Mouse (Mus musculus) neural tube, embryonic 15.5 days (tissue): Measurements from ENCODE around the gene Nup98. TPM values are rescaled to one million over a fixed set of nuclear protein-coding genes. Genes with fewer than 3 reads are reported as not detected.

Experiments
- ATAC-seq: fragments of 200-750 bp; cut with Nextera tagmentation; 2 replicates; pipeline ENCODE4 v1.8.0; 2017; ENCODE audit warnings: mild to moderate bottlenecking, moderate TSS enrichment, moderate library complexity; ENCODE audit not compliant: low FRiP score
- H3K27ac ChIP-seq: fragments of 300-500 bp; sonication (generic); replicated peaks from 2 replicates; pipeline ENCODE4 v1.5.1; 2015; ENCODE audit warnings: mild to moderate bottlenecking, inconsistent platforms
- H3K27me3 ChIP-seq: fragments of 300-500 bp; sonication (generic); replicated peaks from 2 replicates; pipeline ENCODE4 v1.6.1; 2015; ENCODE audit warnings: inconsistent platforms
- H3K36me3 ChIP-seq: fragments of 300-500 bp; sonication (generic); 2 replicates; pipeline ENCODE4 v1.6.1; 2015; ENCODE audit warnings: inconsistent platforms
- H3K4me1 ChIP-seq: fragments of 300-500 bp; sonication (generic); 2 replicates; pipeline ENCODE4 v1.6.1; 2015; ENCODE audit warnings: inconsistent platforms
- H3K4me2 ChIP-seq: fragments of 300-500 bp; sonication (generic); 2 replicates; pipeline ENCODE4 v1.6.1; 2015; ENCODE audit warnings: inconsistent platforms, mild to moderate bottlenecking, moderate library complexity
- H3K4me3 ChIP-seq: fragments of 300-500 bp; sonication (generic); replicated peaks from 2 replicates; pipeline ENCODE4 v1.5.1; 2015; ENCODE audit warnings: mild to moderate bottlenecking, inconsistent platforms
- H3K9ac ChIP-seq: fragments of 300-500 bp; sonication (generic); replicated peaks from 2 replicates; pipeline ENCODE4 v1.6.1; 2015; ENCODE audit warnings: mild to moderate bottlenecking, inconsistent platforms
- H3K9me3 ChIP-seq: fragments of 300-500 bp; sonication (generic); replicated peaks from 2 replicates; pipeline ENCODE4 v1.6.1; 2016; ENCODE audit warnings: inconsistent platforms
- WGBS: fragments of 180-500 bp; shearing (Covaris S2); methylation state at CpG from one replicate; pipeline ENCODE4 v1.1.7; 2015; ENCODE audit warnings: mixed read lengths; 5-methylcytosine and 5-hydroxymethylcytosine counted together
- polyA plus RNA-seq: library from polyadenylated mRNA; unstranded; fragments of >200 nt; fragmentation: Nextera tagmentation; extraction: Ambion mirVana; gene quantifications from 2 replicates; pipeline ENCODE4 v1.2.1, GENCODE M21; 2015

Gene Nup98
- polyA plus RNA-seq, 1 experiment from 2014 or later: 18.1 TPM

- Histone ChIP-seq H3K27me3 (no peaks in the 10 kb centered on the region), H3K9me3 (no peaks in the 10 kb centered on the region), H3K4me1 (peaks cover 47% of the 10 kb centered on the region), H3K27ac (no peak overlapping the region), H3K4me3 (no peak overlapping the region), H3K9ac (no peak overlapping the region), H3K36me3 (no peaks in the 10 kb centered on the region), H3K4me2 (peak overlapping the region; percentile 96)
- WGBS: 61% methylated on average over 12 of the region's 12 CpGs
- ATAC-seq: no peak
Measured at GRCm38 (mm10) chr7:102246956-102247797, 37.2 kb upstream of the Nup98 start.

DNA sequence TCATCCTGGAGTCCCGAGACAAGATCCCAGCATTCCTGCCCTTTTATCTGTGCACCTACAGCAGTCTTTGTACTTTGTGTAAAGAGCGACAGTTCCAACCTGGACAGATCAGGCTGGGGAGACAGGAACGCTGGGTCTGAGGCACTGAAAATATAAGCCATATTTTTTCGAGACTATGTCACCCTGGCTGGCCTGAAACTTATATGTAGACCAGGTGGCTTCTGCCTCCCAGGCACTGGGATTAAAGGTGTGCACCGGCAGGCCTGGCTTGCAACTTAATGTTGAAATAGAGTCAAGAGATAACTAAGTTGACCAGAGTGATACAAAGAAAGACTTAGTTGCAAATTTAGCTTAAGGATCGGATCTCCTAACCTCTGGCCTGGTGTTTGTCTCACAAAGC, 36.3 kb upstream of the Nup98 start:
- Histone ChIP-seq H3K4me3 (no peak overlapping the region), H3K9ac (no peak overlapping the region), H3K36me3 (no peaks in the 10 kb centered on the region), H3K9me3 (no peaks in the 10 kb centered on the region), H3K27me3 (no peaks in the 10 kb centered on the region), H3K4me1 (peaks cover 44% of the 10 kb centered on the region), H3K4me2 (no peak overlapping the region), H3K27ac (0 out of 2 replicates have a peak overlapping the region, but pooled peaks have one; percentile 33)
- 73% methylated on average over 6 of the region's 6 CpGs for WGBS
- ATAC-seq: no peak

DNA sequence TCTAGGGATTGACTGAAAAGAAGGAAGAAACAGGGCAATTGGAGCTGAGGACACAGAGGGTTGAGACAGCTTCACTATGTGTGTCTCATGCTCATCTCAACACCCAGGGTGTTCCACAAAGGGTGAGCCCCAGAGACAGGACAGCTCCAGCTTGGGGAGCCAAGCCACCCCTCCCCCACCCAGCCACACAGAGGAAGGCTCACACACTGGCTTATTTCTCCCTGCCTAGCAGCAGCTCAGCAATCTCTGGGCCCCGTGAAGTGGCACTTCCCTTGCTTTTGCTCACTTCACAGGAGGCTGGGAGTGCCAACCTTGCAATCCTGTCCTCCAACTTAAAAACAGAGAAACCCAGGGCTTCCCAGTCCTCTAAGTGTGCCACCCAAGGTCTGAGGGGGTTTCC, 35.8 kb upstream of the Nup98 start:
- no peaks in the 10 kb centered on the region for H3K27me3 ChIP-seq
- no peaks in the 10 kb centered on the region for H3K9me3 ChIP-seq
- peaks cover 39% of the 10 kb centered on the region for H3K4me1 ChIP-seq
- no peak overlapping the region for H3K4me3 ChIP-seq
- H3K4me2 ChIP-seq: no peak overlapping the region
- 0 out of 2 replicates have a peak, but pooled peaks cover 2% of the 10 kb centered on the region for H3K36me3 ChIP-seq
- 0 out of 2 replicates have a peak overlapping the region, but pooled peaks have one; percentile 33 for H3K27ac ChIP-seq
- H3K9ac ChIP-seq: no peak overlapping the region
- 19% methylated on average over 1 of the region's 1 CpGs for whole genome bisulfite sequencing
- no peak for ATAC-seq

GRCm38 (mm10) chr7:102244782-102245535, 35.0 kb upstream of the Nup98 start:
- H3K27me3 ChIP-seq: no peaks in the 10 kb centered on the region
- 89% methylated on average over 3 of the region's 3 CpGs for WGBS
- peaks cover 8% of the 10 kb centered on the region for H3K36me3 ChIP-seq
- H3K4me2 ChIP-seq: no peak overlapping the region
- H3K9me3 ChIP-seq: no peaks in the 10 kb centered on the region
- H3K4me1 ChIP-seq: peaks cover 39% of the 10 kb centered on the region
- no peak overlapping the region; the same call in 1 of the 2 replicates for H3K27ac ChIP-seq
- no peak overlapping the region for H3K9ac ChIP-seq
- ATAC-seq: no peak
- no peak overlapping the region for H3K4me3 ChIP-seq

DNA sequence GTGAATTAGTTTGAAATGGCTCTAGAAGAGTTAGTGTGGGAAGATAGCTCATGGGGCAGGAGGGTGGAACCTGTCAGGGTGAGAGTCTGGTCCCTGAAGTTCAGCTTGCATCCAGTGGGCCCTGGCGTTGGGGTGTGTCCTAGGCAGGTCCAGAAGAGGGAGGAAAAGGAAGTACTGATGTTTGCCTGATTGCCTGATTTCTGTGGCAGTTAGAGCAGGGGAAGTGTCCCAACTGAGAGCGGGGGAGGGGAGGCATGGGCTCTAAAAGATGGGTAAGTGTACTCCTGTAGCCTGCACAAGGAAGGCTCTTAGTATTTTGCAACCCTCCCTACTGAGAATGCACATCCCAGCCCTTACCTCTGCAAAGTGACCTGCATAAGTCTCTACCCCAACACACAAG, 33.9 kb upstream of the Nup98 start:
- Histone ChIP-seq H3K4me1 (peaks cover 30% of the 10 kb centered on the region), H3K36me3 (peaks cover 17% of the 10 kb centered on the region), H3K9me3 (no peaks in the 10 kb centered on the region), H3K9ac (no peak overlapping the region), H3K27me3 (no peaks in the 10 kb centered on the region), H3K4me3 (no peak overlapping the region), H3K4me2 (no peak overlapping the region), H3K27ac (no peak overlapping the region)
- ATAC-seq: no peak
- WGBS: 82% methylated on average over 2 of the region's 2 CpGs

DNA sequence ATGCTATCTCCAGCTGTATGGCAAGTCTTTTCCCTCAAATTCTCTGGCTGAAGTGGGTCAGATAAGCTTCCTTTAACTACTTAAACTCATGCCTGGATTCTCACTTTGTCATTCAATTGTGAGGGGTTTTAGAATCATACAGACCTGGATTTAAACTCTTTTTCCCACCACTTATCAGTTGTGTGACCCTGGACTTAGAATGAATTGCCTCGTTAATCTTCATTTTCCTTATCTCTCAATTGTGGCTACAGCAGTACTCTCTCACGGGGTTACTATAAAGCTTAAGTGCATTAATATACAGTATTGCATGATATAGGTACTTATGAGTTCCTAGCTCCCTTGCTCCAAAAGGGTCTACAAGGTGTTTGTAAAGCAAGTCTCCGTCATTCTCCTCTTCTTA, 32.9 kb upstream of the Nup98 start:
- peaks cover 22% of the 10 kb centered on the region for H3K36me3 ChIP-seq
- no peak overlapping the region for H3K9ac ChIP-seq
- H3K4me3 ChIP-seq: no peak overlapping the region
- H3K4me1 ChIP-seq: peaks cover 21% of the 10 kb centered on the region
- no peak overlapping the region for H3K4me2 ChIP-seq
- WGBS: 91% methylated on average over 3 of the region's 3 CpGs
- H3K9me3 ChIP-seq: no peaks in the 10 kb centered on the region
- no peak for ATAC-seq
- no peak overlapping the region for H3K27ac ChIP-seq
- H3K27me3 ChIP-seq: no peaks in the 10 kb centered on the region

- H3K27ac ChIP-seq: no peak overlapping the region
- ATAC-seq: no peak
- no peaks in the 10 kb centered on the region for H3K9me3 ChIP-seq
- H3K9ac ChIP-seq: no peak overlapping the region
- WGBS: 92% methylated on average over 5 of the region's 5 CpGs
- H3K36me3 ChIP-seq: peaks cover 26% of the 10 kb centered on the region
- H3K4me3 ChIP-seq: no peak overlapping the region
- H3K4me2 ChIP-seq: no peak overlapping the region
- H3K4me1 ChIP-seq: peaks cover 15% of the 10 kb centered on the region
- H3K27me3 ChIP-seq: no peaks in the 10 kb centered on the region
Measured at GRCm38 (mm10) chr7:102242371-102242770, 32.4 kb upstream of the Nup98 start.

DNA sequence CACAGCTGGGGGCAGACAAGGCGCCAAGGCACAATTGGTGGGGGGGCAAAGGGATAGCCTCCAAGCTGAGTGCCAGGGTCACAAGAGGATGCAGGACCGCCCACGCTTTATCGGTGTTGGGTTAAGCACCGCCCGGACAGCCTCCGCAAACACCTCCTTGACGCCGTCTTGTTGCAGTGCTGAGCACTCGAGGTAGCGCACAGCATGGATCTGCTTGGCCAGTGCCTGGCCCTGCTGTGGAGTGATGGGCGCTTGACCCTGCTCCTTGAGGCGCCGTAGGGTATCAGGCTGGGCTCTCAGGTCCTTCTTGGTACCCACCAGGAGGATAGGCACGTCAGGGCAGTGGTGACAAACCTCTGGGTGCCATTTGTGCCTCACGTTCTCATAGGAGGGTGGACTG, 29.6 kb upstream of the Nup98 start:
- Histone ChIP-seq H3K36me3 (peaks cover 47% of the 10 kb centered on the region), H3K4me3 (no peak overlapping the region), H3K27ac (no peak overlapping the region), H3K9me3 (no peaks in the 10 kb centered on the region), H3K4me2 (no peak overlapping the region), H3K9ac (no peak overlapping the region), H3K4me1 (no peaks in the 10 kb centered on the region), H3K27me3 (no peaks in the 10 kb centered on the region)
- 94% methylated on average over 16 of the region's 16 CpGs for WGBS
- 0 out of 2 replicates have a peak, but pooled peaks have one; percentile 22 for ATAC-seq

DNA sequence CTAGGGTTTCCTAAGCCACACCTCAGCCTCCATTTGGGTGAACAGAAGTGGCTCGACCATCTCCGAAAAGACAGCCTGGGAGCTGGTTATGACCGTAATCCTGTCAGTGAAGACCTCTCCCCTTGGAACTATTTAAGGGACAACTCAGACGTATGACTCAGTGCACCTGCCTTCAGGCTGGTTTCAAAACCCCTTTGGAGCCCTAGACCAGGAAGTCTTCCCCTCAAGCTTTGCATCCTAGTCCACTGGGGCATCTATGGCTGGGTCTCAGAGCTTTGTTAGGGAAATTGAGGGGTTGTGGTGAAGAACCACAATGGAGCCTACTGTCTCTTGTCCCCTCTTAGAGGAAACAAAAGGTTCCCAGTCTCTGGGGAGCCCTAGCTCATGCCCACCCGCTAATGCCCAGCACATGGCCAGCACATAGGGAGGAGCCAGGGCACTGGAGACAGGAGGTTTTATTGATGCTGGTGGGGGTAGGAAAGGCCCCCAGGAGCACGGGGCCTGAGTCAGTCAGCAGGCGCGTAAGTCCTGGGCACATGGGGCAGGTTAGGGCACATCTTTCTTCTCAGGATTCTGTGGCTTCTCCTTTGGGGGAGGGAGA, 28.8 kb upstream of the Nup98 start:
- Histone ChIP-seq H3K9ac (no peak overlapping the region), H3K4me3 (no peak overlapping the region), H3K4me2 (no peak overlapping the region), H3K27ac (no peak overlapping the region), H3K4me1 (no peaks in the 10 kb centered on the region), H3K9me3 (no peaks in the 10 kb centered on the region), H3K27me3 (no peaks in the 10 kb centered on the region), H3K36me3 (peaks cover 47% of the 10 kb centered on the region)
- no peak for ATAC-seq
- 84% methylated on average over 8 of the region's 8 CpGs for WGBS

DNA sequence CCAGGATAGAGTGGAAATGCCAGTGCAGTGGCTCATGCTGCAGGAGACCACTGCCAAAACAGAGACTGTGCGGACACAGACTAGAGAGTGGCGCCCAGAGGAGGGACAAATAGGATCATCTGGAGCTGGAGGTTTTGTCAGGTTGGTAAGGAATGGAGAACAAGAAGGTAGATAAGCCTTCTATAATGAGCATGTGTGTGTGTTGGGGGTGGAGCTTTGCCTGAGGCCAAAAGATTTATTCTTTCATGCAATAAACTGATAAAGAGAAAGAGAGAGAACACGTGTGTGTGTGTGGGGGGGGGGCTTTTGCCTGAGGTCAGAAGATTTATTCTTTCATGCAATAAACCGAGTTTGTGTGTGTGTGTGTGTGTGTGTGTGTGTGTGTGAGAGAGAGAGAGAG, 23.1 kb upstream of the Nup98 start:
- Histone ChIP-seq H3K4me2 (no peak overlapping the region), H3K27me3 (no peaks in the 10 kb centered on the region), H3K27ac (no peak overlapping the region), H3K36me3 (peaks cover 45% of the 10 kb centered on the region), H3K9me3 (no peaks in the 10 kb centered on the region), H3K4me3 (no peak overlapping the region), H3K4me1 (no peaks in the 10 kb centered on the region), H3K9ac (no peak overlapping the region)
- ATAC-seq: no peak
- 75% methylated on average over 4 of the region's 4 CpGs for WGBS

DNA sequence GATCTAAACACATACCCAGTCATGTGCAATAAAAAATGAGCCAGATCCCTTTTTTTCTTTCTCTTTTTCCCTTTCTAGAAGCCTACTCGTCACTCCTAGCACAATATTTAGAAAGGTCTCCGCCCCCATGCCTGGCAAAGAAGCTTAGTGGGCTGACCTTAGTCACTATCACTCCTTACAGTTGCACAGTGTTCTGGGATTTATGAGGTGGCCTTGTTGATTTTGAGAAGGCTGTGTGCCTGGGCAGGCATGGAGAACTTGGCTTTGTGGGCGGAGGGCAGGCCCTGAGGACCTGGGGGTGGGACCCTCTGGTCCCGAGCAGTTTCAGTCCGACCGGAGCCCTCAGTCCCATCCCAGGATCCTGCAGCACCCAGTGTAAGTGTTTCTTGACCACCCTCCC, 19.8 kb upstream of the Nup98 start:
- WGBS: 94% methylated on average over 6 of the region's 6 CpGs
- no peak for ATAC-seq
- Histone ChIP-seq H3K27ac (no peak overlapping the region), H3K27me3 (no peaks in the 10 kb centered on the region), H3K4me3 (no peak overlapping the region), H3K4me2 (no peak overlapping the region), H3K9me3 (no peaks in the 10 kb centered on the region), H3K36me3 (peaks cover 28% of the 10 kb centered on the region), H3K4me1 (no peaks in the 10 kb centered on the region), H3K9ac (no peak overlapping the region)
